Mouse (Mus musculus) layer of hippocampus, adult 8-10 months (tissue): Measurements from ENCODE around the gene Adap1. TPM values are rescaled to one million over a fixed set of nuclear protein-coding genes. Genes with fewer than 3 reads are reported as not detected.

Experiments
- DNase-seq, 2 experiments: peaks; one replicate each; pipeline ENCODE4 v3.0.0; 2022; ENCODE audit warnings: low spot score in 2 of 2
- microRNA-seq, 2 experiments: library from miRNA; unstranded; fragments of <30 nt; microRNA quantifications; one replicate each; pipeline ENCODE4 v1.2.0; 2022
- total RNA-seq, 4 experiments: library from RNA; stranded (reverse); gene quantifications; 2 replicates each; pipeline ENCODE4 v1.2.4; 2022

Adap1 gene
- total RNA-seq, 4 experiments from 2014 or later: 148 to 186 (median 164) TPM

DNA sequence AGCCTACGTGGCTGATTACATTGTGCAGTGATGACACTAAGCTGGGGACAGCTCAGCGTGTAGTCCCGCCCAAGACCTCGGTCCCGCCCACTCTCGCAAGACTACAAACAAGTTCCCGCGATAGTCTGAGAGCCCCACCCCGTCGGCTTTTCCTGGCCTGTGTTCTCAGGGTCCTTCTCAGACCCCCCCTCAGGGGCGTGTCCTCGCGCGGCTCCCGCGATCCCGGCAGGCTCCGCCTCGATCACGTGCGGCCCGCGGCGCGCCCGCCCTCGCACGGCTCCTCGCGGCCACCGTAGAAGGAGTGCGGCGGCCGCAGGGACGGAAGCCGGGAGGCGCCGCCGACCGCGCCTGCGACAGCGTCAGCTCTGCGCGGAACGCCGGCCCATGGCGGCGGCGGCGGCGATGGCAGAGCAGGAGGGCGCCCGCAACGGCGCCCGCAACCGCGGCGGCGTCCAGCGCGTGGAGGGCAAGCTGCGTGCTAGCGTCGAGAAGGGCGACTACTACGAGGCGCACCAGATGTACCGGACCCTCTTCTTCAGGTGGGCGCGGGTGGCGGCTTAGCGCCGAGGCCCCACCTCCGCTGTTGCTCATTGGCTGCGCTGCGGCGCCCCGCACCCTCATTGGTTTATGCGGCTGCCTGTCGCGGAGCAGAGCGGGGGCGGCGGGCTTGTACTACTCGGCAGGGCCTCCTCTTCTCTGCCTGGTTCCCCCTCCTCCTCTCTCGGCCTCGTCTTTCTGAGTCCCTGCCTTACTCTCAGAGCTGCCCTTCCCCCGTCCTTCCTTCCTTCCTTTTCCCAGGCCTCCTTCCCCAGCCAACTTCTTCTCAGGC is 73.1 kb downstream of the Adap1 start, which contains the start of gene Get4:
Get4 (plus strand) TSS at position 244 of the 829 bp plus-strand sequence.
- peak; percentile 98 to 99 for DNase-seq

DNA sequence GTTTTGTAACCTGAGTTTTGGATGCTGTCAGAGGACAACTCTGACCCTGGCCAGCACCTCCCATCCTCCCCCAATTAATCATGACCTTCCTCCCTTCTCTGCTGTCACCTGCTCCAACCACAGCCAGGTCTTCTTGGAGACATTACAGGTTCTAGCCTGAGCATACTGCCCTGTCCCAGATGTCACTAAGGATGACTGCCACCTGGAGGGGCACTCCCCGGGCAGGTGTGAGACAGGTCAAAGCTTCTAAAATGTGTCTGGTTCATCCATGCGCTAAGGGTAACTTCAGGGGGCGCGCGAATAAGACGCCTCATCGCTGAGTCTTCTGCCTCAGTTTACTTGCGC is 73.7 kb downstream of the Adap1 start:
- DNase-seq: no peak

DNA sequence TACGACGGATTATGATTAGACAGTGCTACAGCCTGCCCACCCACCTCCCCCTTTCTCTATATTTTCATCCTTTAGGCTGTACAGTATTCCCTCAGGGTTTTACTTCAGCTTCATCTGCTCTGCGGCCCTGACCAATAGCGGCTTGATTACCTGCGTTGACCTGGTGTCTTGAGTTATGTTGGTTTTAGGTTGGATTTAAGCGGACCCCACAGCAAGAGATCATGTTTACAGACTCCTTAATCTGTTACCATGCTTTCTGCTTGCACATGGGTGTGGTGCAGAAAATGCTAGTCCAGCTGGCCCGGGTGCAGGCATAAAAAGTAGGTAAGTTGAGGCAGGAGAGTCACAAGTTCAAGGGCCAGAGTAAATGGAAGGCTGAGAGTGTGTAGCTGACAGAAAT is 74.1 kb downstream of the Adap1 start:
- DNase-seq: no peak

DNA sequence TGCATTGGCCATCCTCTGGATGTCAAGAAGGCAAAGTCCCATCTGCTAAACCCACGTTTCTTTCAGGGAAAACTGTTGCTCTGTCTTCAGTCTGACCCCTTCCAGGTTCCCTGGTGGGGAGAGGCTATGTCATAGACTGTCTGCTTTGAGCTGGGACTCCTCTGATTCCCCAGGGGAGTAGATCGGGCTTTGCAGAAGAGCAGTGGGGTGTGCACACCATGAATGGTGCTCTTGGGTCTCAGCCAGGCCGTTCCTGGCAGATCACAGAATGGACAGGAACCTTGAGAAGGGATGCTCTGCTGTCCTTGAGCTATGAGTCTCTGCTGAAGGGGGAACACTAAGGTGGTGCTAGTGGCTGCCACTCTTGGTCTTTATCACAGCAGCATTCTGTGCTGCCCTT is 76.6 kb downstream of the Adap1 start:
- no peak for DNase-seq

DNA sequence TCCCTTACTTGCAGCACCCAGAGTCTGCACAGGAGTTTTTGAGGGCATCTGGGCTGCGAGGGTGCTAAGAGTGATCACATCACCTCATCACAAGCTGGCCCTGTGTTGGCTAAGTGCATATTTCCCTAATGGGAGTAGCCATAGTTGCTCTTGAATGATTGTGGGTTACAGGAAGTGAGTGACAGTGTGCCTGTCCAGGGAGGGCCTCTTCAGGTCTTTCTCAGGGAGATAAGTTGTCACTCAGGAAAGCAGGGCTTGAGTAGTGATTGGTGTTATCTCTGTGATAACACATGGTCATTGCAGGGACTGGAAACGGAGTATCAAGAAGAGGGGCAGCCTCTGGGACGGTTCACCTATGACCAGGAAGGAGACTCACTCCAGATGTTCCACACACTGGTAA is 77.7 kb downstream of the Adap1 start:
- no peak for DNase-seq

DNA sequence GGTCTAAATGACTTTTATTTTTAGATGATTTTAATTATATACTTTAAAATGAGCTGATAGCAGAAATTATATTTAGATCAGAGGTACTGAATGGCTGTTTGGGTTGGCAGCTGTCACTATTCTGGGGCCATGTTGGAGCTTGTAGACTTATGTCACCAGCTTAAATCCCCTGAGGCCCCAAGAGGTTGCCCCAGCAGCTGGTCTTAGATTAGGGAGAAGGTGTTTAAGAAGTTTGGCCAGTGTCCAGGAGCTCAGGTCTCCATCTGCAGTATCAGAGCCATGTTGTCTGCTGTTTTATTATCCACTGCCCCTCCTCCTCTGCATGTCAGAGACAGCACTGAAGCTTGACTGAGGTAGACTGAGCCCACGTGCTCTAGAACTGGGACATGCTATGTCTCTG is 82.0 kb downstream of the Adap1 start:
- no peak for DNase-seq

DNA sequence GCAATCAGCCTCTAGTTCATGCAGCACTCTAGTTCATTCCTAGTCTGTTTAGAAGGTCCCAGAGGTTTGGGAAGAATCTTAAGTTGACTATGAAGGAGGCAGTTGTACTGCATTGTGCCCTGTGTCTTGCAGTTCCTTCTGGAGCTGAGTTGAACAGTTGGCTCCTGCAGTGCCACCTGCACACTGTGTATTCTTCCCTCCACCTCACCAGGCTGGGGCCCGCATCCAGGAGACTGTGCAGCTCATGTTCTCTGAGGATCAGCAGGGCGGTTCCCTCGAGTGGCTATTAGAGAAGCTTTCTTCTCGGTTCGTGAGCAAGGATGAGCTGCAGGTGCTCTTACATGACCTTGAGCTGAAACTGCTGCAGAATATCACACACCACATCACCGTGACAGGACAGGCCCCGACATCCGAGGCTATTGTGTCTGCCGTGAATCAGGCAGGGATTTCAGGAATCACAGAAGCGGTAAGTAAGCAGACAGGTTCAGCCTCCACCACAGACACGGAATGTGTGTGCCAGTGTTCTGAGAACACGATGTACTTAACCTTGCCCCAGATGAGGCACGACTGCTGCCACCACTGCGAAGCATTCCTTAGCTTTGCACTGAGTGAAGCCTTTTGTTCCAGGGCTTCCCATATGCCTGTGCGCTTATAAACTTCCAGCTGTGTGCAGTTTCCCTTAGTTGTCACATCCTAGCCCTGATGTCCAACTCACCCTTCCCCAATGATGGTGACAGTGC is 84.2 kb downstream of the Adap1 start:
- DNase-seq: peak in 1 of 2 experiments; percentile 48

DNA sequence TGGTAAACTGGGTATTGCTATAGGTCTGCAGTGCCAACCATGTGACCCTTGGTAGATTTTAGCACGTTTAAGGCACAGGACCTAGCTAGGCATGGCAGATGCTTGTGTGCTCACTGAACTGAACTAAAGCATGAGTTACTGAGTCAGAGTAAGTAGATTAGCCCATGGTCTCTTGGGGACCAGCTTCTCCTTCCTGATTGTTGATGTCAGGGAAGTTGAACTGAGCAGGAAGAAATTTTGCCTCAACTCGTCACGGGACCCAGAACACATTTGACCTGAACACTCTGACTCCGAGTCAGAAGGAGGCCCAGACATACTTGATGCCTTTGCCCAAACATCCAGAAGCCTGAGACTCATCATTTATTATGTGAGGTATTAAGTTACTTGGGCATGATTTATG is 88.0 kb downstream of the Adap1 start:
- no peak for DNase-seq

DNA sequence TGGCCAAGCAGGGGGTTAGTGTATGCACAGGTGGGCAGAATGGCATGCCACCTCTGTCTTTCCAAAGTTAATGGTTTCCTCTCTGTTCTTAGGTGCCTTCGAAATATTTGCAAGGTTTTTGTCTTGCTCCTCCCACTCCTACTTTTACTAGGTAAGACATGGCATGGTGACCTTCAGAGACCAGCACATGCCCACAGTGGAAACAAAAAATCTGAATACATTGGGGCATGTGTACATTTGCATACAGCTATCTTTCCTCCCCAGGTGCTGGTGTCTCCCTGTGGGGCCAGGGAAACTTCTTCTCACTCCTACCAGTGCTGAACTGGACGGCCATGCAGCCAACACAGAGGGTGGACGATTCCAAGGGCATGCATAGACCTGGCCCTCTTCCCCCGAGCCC is 91.0 kb downstream of the Adap1 start:
- DNase-seq: no peak

DNA sequence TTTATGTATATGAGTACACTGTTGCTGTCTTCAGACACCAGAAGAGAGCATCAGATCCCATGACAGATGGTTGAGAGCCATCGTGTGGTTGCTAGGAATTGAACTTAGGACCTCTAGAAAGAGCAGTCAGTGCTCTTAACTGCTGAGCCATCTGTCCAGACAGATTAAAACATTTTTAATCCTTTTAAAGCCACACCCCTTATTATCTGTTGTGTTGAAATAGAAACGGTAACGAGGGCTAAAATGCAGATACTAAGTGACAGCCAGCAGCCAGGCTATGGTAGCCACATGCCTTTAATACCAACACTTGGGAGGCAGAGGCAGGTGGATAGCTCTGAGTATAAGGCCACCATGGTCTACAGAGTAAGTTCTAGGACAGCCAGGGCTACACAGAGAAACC is 93.3 kb downstream of the Adap1 start:
- DNase-seq: no peak

DNA sequence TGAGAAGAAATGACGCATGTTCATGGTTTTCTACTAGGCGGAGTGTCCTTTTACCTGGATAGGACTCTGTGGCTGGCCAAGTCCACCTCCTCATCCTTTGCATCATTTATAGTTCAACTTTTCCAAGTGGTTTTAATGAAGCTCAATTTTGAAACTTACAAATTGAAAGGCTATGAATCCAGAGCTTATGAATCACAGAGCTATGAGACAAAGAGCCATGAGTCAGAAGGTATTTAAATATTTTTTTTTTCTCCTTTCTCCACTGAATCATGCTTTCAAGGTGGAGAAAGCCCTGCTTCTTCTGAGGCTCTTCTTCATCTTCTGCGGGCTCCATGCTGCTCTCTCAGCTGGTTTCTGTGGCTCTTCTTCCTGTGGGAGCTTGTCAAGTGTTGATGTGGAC is 95.7 kb downstream of the Adap1 start:
- DNase-seq: no peak

DNA sequence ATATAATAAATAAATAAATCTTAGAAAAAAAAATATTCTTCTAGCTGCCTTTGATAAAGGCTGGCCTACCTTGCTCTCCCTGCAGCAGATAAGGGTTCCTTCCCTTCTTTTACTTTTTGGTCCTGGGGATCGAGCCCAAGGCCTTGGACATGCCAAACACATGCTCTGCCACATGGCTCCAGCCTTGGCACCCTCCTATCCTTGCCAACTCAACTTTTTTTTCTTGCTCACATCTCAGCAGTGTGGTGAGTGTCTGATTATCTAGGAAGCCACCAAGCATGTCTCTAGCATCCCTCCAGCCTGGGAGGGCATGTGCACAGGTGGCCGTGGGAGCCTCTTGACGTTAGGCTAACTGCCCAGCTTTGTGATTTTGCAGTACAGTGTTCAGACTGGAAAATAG is 97.1 kb downstream of the Adap1 start:
- no peak for DNase-seq

DNA sequence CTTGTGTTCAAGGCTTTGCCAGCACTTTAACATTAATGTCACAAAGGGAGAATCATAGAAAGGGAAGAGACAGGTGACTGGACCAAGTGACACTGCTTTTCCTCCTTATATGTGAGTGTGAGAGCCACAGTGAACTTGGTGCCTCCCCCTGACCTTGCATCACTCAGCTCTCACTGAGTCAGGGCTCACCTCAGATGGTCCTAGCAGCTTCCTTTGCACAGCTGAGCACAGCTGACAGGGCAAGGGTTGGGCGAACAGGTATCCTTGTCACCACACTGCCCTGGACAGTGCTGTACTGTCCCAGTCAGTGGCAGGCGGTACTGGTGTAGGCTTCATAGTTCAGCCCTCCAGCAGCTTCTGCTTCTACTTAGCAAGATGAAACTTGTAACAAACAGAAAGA is 97.8 kb downstream of the Adap1 start:
- DNase-seq: no peak

DNA sequence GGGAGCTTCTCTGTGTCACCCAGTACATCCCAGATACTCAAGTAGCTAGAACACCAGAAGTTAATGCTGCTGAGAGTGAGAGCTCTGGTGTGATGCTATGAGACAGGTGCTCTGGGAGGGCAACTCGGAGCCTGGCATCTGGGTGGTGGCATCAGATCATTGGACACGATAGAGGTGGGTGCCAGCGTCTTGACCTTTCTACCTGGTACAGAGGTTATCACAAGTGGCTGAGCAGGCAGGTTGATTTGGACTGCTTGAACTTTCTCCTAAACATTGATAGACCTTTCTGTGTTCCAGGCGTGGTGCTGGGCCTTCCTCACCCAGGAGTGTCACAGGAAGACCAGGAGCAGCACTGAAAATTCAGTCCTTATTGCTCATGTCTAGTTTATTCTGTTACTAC is 98.2 kb downstream of the Adap1 start:
- DNase-seq: no peak

DNA sequence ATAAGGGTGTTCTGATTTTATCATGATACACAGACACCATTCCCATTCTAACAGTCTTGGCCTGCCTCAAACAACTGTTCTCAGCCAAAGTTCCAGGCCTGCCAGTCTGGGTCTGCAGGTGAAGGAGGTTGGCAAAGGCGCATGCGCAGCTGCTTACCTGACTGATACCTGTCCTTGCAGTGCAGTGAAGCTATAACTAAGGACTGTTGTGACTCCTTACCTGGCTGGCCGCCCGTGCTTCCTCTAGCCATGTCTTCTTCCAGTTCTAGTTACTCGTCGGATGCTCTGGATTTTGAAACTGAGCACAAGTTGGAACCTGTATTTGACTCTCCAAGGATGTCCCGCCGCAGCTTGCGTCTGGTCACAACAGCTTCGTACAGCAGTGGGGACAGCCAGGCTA is 102.1 kb downstream of the Adap1 start:
- no peak for DNase-seq

Small RNA genes lying within 50 kb of the gene (microRNA-seq; reads per million reads assigned to microRNA genes)
- gene Mir339: 91.6 to 295 reads per million in 2 experiments

Other genes with a start within 250 kb of the Adap1 start
- gene Prkar1b, start 175.6 kb downstream of the Adap1 start, total RNA-seq: 100 to 1,000 TPM; 413 to 462 (median 429) TPM
- gene Dnaaf5, start 175.4 kb downstream of the Adap1 start, total RNA-seq: 1 to 10 TPM; 6.7 to 9.0 (median 8.5) TPM
- 10 to 100 TPM; 87.2 to 98.8 (median 91.4) TPM for gene Sun1, start 125.0 kb downstream of the Adap1 start, total RNA-seq
- gene Get4, start 73.3 kb downstream of the Adap1 start, total RNA-seq: 10 to 100 TPM; 47.8 to 56.9 (median 50.8) TPM
- gene Cox19, start 25.8 kb upstream of the Adap1 start, total RNA-seq: 10 to 100 TPM; 59.0 to 75.5 (median 67.5) TPM
- not detected for gene Cyp2w1, start 27.0 kb upstream of the Adap1 start, total RNA-seq
- gene Gpr146, start 52.1 kb upstream of the Adap1 start, total RNA-seq: 10 to 100 TPM; 12.2 to 14.8 (median 13.2) TPM
- gene C130050O18Rik, start 79.7 kb upstream of the Adap1 start, total RNA-seq: 1 to 10 TPM in 2 of 4 experiments, under 1 TPM in 2; 0.54 to 1.2 (median 0.83) TPM
- gene Gper1, start 97.5 kb upstream of the Adap1 start, total RNA-seq: 1 to 10 TPM; 3.4 to 5.1 (median 4.2) TPM
- 10 to 100 TPM; 13.7 to 22.1 (median 17.1) TPM for gene 3110082I17Rik, start 134.9 kb upstream of the Adap1 start, total RNA-seq
- gene Zfand2a, start 158.9 kb upstream of the Adap1 start, total RNA-seq: 10 to 100 TPM; 53.9 to 60.2 (median 54.8) TPM
- gene Uncx, start 217.9 kb upstream of the Adap1 start, total RNA-seq: not detected